Mouse (Mus musculus): ENCODE data around the gene Hs6st3. TPM values are rescaled to one million over a fixed set of nuclear protein-coding genes. Genes with fewer than 3 reads are reported as not detected.

The Hs6st3 gene
- total and polyA plus RNA-seq, 2 experiments from 2014 or later: 1.8 to 36.6 TPM

- ATAC-seq (ENCODE audit: low FRiP score) (no peak), DNase-seq (ENCODE audit: low spot score) (no peak)
- Histone ChIP-seq H3K4me2 (ENCODE audit: low read depth, low read length, poor library complexity, severe bottlenecking) (no peak overlapping the region), H3K4me1 (ENCODE audit: insufficient read depth, low read length) (no peaks in the 10 kb centered on the region), H3K9me3 (ENCODE audit: low read length) (no peaks in the 10 kb centered on the region), H3K36me3 (ENCODE audit: insufficient read depth, low read length) (no peaks in the 10 kb centered on the region), H3K4me3 (ENCODE audit: low read depth, low read length) (no peak overlapping the region), H3K27ac (ENCODE audit: low read depth, low read length) (no peak overlapping the region), H3K9ac (replicated peaks; ENCODE audit: low read length, poor library complexity, severe bottlenecking) (no peak overlapping the region), H3K27me3 (ENCODE audit: insufficient read depth, low read length) (no peaks in the 10 kb centered on the region)
- peak; percentile 36; the same call in 1 of the 2 replicates for TF ChIP-seq CTCF (IDR thresholded peaks at IDR 0.05)
- 82% methylated on average over 3 of the region's 3 CpGs for WGBS
Measured at GRCm38 (mm10) chr14:119283951-119284350, 145.8 kb downstream of the Hs6st3 start.

GRCm38 (mm10) chr14:119289668-119290067 lies 151.5 kb downstream of the Hs6st3 start:
- H3K36me3 ChIP-seq (ENCODE audit: insufficient read depth, low read length): no peaks in the 10 kb centered on the region
- no peak overlapping the region for H3K27ac ChIP-seq (ENCODE audit: low read depth, low read length)
- H3K9ac ChIP-seq (replicated peaks; ENCODE audit: low read length, poor library complexity, severe bottlenecking): no peak overlapping the region
- no peaks in the 10 kb centered on the region for H3K4me1 ChIP-seq (ENCODE audit: insufficient read depth, low read length)
- H3K4me3 ChIP-seq (ENCODE audit: low read depth, low read length): no peak overlapping the region
- ATAC-seq (ENCODE audit: low FRiP score) (no peak), DNase-seq (ENCODE audit: low spot score) (no peak)
- no peaks in the 10 kb centered on the region for H3K27me3 ChIP-seq (ENCODE audit: insufficient read depth, low read length)
- H3K9me3 ChIP-seq (ENCODE audit: low read length): no peaks in the 10 kb centered on the region
- H3K4me2 ChIP-seq (ENCODE audit: low read depth, low read length, poor library complexity, severe bottlenecking): no peak overlapping the region
- WGBS: 71% methylated on average over 1 of the region's 1 CpGs
- TF ChIP-seq CTCF (IDR thresholded peaks at IDR 0.05): no peak

GRCm38 (mm10) chr14:119294071-119294470 lies 155.9 kb downstream of the Hs6st3 start:
- 88% methylated on average over 6 of the region's 6 CpGs for WGBS
- Histone ChIP-seq H3K27ac (ENCODE audit: low read depth, low read length) (no peak overlapping the region), H3K4me2 (ENCODE audit: low read depth, low read length, poor library complexity, severe bottlenecking) (no peak overlapping the region), H3K9ac (replicated peaks; ENCODE audit: low read length, poor library complexity, severe bottlenecking) (no peak overlapping the region), H3K9me3 (ENCODE audit: low read length) (no peaks in the 10 kb centered on the region), H3K4me1 (ENCODE audit: insufficient read depth, low read length) (no peaks in the 10 kb centered on the region), H3K36me3 (ENCODE audit: insufficient read depth, low read length) (no peaks in the 10 kb centered on the region), H3K4me3 (ENCODE audit: low read depth, low read length) (no peak overlapping the region), H3K27me3 (ENCODE audit: insufficient read depth, low read length) (no peaks in the 10 kb centered on the region)
- TF ChIP-seq CTCF (IDR thresholded peaks at IDR 0.05): no peak
- ATAC-seq (ENCODE audit: low FRiP score) (no peak), DNase-seq (ENCODE audit: low spot score) (peak; percentile 33)

GRCm38 (mm10) chr14:119306461-119306860 lies 168.3 kb downstream of the Hs6st3 start:
- ATAC-seq (ENCODE audit: low FRiP score): no peak
- 85% methylated on average over 3 of the region's 3 CpGs for WGBS

GRCm38 (mm10) chr14:119318379-119318778 lies 180.2 kb downstream of the Hs6st3 start:
- H3K4me1 ChIP-seq (ENCODE audit: insufficient read depth, low read length): no peaks in the 10 kb centered on the region
- no peak overlapping the region for H3K9ac ChIP-seq (replicated peaks; ENCODE audit: low read length, poor library complexity, severe bottlenecking)
- H3K27me3 ChIP-seq (ENCODE audit: insufficient read depth, low read length): no peaks in the 10 kb centered on the region
- no peak for ATAC-seq (ENCODE audit: low FRiP score)
- TF ChIP-seq CTCF (IDR thresholded peaks at IDR 0.05): no peak
- no peaks in the 10 kb centered on the region for H3K36me3 ChIP-seq (ENCODE audit: insufficient read depth, low read length)
- no peak overlapping the region for H3K4me2 ChIP-seq (ENCODE audit: low read depth, low read length, poor library complexity, severe bottlenecking)
- no peak for DNase-seq (ENCODE audit: low spot score)
- no peak overlapping the region for H3K27ac ChIP-seq (ENCODE audit: low read depth, low read length)
- H3K4me3 ChIP-seq (ENCODE audit: low read depth, low read length): no peak overlapping the region
- H3K9me3 ChIP-seq (ENCODE audit: low read length): no peaks in the 10 kb centered on the region
- WGBS: 87% methylated on average over 2 of the region's 2 CpGs

More at GRCm38 (mm10) chr14:119306461-119306860, 168.3 kb downstream of the Hs6st3 start:
- DNase-seq (ENCODE audit: low spot score): no peak
- no peak for TF ChIP-seq CTCF (IDR thresholded peaks at IDR 0.05)
- Histone ChIP-seq H3K27ac (ENCODE audit: low read depth, low read length) (no peak overlapping the region), H3K4me1 (ENCODE audit: insufficient read depth, low read length) (0 out of 2 replicates have a peak, but pooled peaks cover 2% of the 10 kb centered on the region), H3K9me3 (ENCODE audit: low read length) (no peaks in the 10 kb centered on the region), H3K9ac (replicated peaks; ENCODE audit: low read length, poor library complexity, severe bottlenecking) (no peak overlapping the region), H3K27me3 (ENCODE audit: insufficient read depth, low read length) (no peaks in the 10 kb centered on the region), H3K4me2 (ENCODE audit: low read depth, low read length, poor library complexity, severe bottlenecking) (no peak overlapping the region), H3K36me3 (ENCODE audit: insufficient read depth, low read length) (no peaks in the 10 kb centered on the region), H3K4me3 (ENCODE audit: low read depth, low read length) (no peak overlapping the region)

- 70% methylated on average over 11 of the region's 11 CpGs for WGBS
- Histone ChIP-seq H3K9me3 (ENCODE audit: low read length) (no peaks in the 10 kb centered on the region), H3K4me3 (ENCODE audit: low read depth, low read length) (no peak overlapping the region), H3K4me1 (ENCODE audit: insufficient read depth, low read length) (no peaks in the 10 kb centered on the region), H3K9ac (replicated peaks; ENCODE audit: low read length, poor library complexity, severe bottlenecking) (no peak overlapping the region), H3K27me3 (ENCODE audit: insufficient read depth, low read length) (no peaks in the 10 kb centered on the region), H3K36me3 (ENCODE audit: insufficient read depth, low read length) (no peaks in the 10 kb centered on the region), H3K27ac (ENCODE audit: low read depth, low read length) (no peak overlapping the region), H3K4me2 (ENCODE audit: low read depth, low read length, poor library complexity, severe bottlenecking) (peak overlapping the region; percentile 18; the same call in 1 of the 2 replicates)
- DNase-seq (ENCODE audit: low spot score): no peak
- no peak for ATAC-seq (ENCODE audit: low FRiP score)
- no peak for TF ChIP-seq CTCF (IDR thresholded peaks at IDR 0.05)
Measured at GRCm38 (mm10) chr14:119347236-119347635, 209.1 kb downstream of the Hs6st3 start.
